Mouse (Mus musculus) forebrain, postnatal 0 days (tissue): ENCODE measurements around the gene Tardbp. TPM values are rescaled to one million over a fixed set of nuclear protein-coding genes. Genes with fewer than 3 reads are reported as not detected.

ENCODE experiments used
- ATAC-seq: fragments of 200-750 bp; cut with Nextera tagmentation; 2 replicates; pipeline ENCODE4 v1.8.0; 2017; ENCODE audit warnings: mild to moderate bottlenecking, moderate library complexity
- DNase-seq: peaks from one replicate; pipeline ENCODE4 v3.0.0-alpha.2; 2015
- H3K27ac ChIP-seq: fragments of 300-500 bp; sonication (generic); 2 replicates; pipeline ENCODE4 v1.5.1; 2014; ENCODE audit warnings: low read depth, mild to moderate bottlenecking, antibody characterized with exemption, low read length, moderate library complexity, mixed read lengths
- H3K27me3 ChIP-seq: fragments of 300-500 bp; sonication (generic); 2 replicates; pipeline ENCODE4 v1.6.1; 2014; ENCODE audit warnings: mild to moderate bottlenecking, low read length, mixed read lengths; ENCODE audit not compliant: insufficient read depth
- H3K36me3 ChIP-seq: fragments of 300-500 bp; sonication (generic); 2 replicates; pipeline ENCODE4 v1.6.1; 2014; ENCODE audit warnings: mild to moderate bottlenecking, moderate library complexity; ENCODE audit not compliant: insufficient read depth
- H3K4me1 ChIP-seq: fragments of 300-500 bp; sonication (generic); 2 replicates; pipeline ENCODE4 v1.6.1; 2014; ENCODE audit warnings: antibody characterized with exemption; ENCODE audit not compliant: insufficient read depth
- H3K4me2 ChIP-seq: fragments of 300-500 bp; sonication (generic); 2 replicates; pipeline ENCODE4 v1.6.1; 2014; ENCODE audit warnings: low read depth, mild to moderate bottlenecking, moderate library complexity
- H3K4me3 ChIP-seq: fragments of 300-500 bp; sonication (generic); 2 replicates; pipeline ENCODE4 v1.5.1; 2014; ENCODE audit warnings: low read depth, low read length, mixed read lengths
- H3K9ac ChIP-seq: fragments of 300-500 bp; sonication (generic); 2 replicates; pipeline ENCODE4 v1.6.1; 2014; ENCODE audit warnings: mild to moderate bottlenecking
- H3K9me3 ChIP-seq: fragments of 300-500 bp; sonication (generic); 2 replicates; pipeline ENCODE4 v1.6.1; 2016; ENCODE audit warnings: low read length
- CTCF ChIP-seq: sonication (generic); IDR thresholded peaks from 2 replicates; pipeline ENCODE4 v1.5.1; 2016; ENCODE audit warnings: antibody characterized with exemption, control low read depth, low read depth
- WGBS: fragments of 180-500 bp; shearing (Covaris S2); extraction: QIAGEN DNeasy Blood & Tissue Kit; methylation state at CpG from one replicate; pipeline ENCODE4 v1.1.7; 2014; 5-methylcytosine and 5-hydroxymethylcytosine counted together
- polyA plus RNA-seq: library from polyadenylated mRNA; unstranded; fragments of >200 nt; fragmentation: Nextera tagmentation; extraction: Ambion mirVana; gene quantifications from 2 replicates; pipeline ENCODE4 v1.2.1, GENCODE M21; 2015
- total RNA-seq: library from RNA; depleted of rRNA; stranded (reverse); fragments of >200 nt; gene quantifications from 2 replicates; pipeline ENCODE4 v1.2.3, GENCODE M21; 2014

The Tardbp gene
- total and polyA plus RNA-seq, 2 experiments from 2014 or later: 104 to 159 TPM

- WGBS: 89% methylated on average over 4 of the region's 4 CpGs
- H3K4me3 ChIP-seq: no peak overlapping the region
- DNase-seq (no peak), ATAC-seq (no peak)
- no peaks in the 10 kb centered on the region for H3K9me3 ChIP-seq
- H3K9ac ChIP-seq: no peak overlapping the region
- H3K27ac ChIP-seq: no peak overlapping the region
- no peaks in the 10 kb centered on the region for H3K27me3 ChIP-seq
- H3K4me2 ChIP-seq: no peak overlapping the region
- peaks cover 42% of the 10 kb centered on the region for H3K36me3 ChIP-seq
- no peak for TF ChIP-seq CTCF
- H3K4me1 ChIP-seq: no peaks in the 10 kb centered on the region
These were observed 43.6 kb downstream of the Tardbp start for GRCm38 (mm10) chr4:148583257-148583656.

GRCm38 (mm10) chr4:148581422-148581821 is 45.4 kb downstream of the Tardbp start:
- Histone ChIP-seq H3K4me3 (no peak overlapping the region), H3K27me3 (no peaks in the 10 kb centered on the region), H3K9me3 (no peaks in the 10 kb centered on the region), H3K9ac (no peak overlapping the region), H3K4me2 (no peak overlapping the region), H3K4me1 (no peaks in the 10 kb centered on the region), H3K36me3 (peaks cover 60% of the 10 kb centered on the region), H3K27ac (no peak overlapping the region)
- WGBS: 84% methylated on average over 5 of the region's 5 CpGs
- DNase-seq (no peak), ATAC-seq (no peak)
- TF ChIP-seq CTCF: no peak

GRCm38 (mm10) chr4:148580765-148581164 is 46.1 kb downstream of the Tardbp start:
- no peaks in the 10 kb centered on the region for H3K9me3 ChIP-seq
- WGBS: 87% methylated on average over 9 of the region's 9 CpGs
- H3K4me1 ChIP-seq: no peaks in the 10 kb centered on the region
- H3K4me3 ChIP-seq: no peak overlapping the region
- TF ChIP-seq CTCF: no peak
- ATAC-seq (no peak), DNase-seq (no peak)
- peaks cover 67% of the 10 kb centered on the region for H3K36me3 ChIP-seq
- no peak overlapping the region for H3K9ac ChIP-seq
- no peak overlapping the region for H3K27ac ChIP-seq
- no peaks in the 10 kb centered on the region for H3K27me3 ChIP-seq
- H3K4me2 ChIP-seq: no peak overlapping the region

- H3K27me3 ChIP-seq: no peaks in the 10 kb centered on the region
These were observed 53.6 kb downstream of the Tardbp start for GRCm38 (mm10) chr4:148573222-148573621.

GRCm38 (mm10) chr4:148570693-148571295 is 56.0 kb downstream of the Tardbp start:
- Histone ChIP-seq H3K27ac (no peak overlapping the region), H3K9ac (no peak overlapping the region), H3K27me3 (no peaks in the 10 kb centered on the region), H3K9me3 (no peaks in the 10 kb centered on the region), H3K4me1 (no peaks in the 10 kb centered on the region), H3K4me3 (no peak overlapping the region), H3K4me2 (no peak overlapping the region), H3K36me3 (peaks cover 96% of the 10 kb centered on the region)
- DNase-seq (no peak), ATAC-seq (no peak)
- WGBS: 95% methylated on average over 9 of the region's 9 CpGs
- no peak for TF ChIP-seq CTCF

More at GRCm38 (mm10) chr4:148573222-148573621, 53.6 kb downstream of the Tardbp start:
- DNase-seq (no peak), ATAC-seq (no peak)
- H3K27ac ChIP-seq: no peak overlapping the region
- no peak overlapping the region for H3K4me3 ChIP-seq
- 94% methylated on average over 7 of the region's 7 CpGs for WGBS
- H3K4me2 ChIP-seq: no peak overlapping the region
- peaks cover 97% of the 10 kb centered on the region for H3K36me3 ChIP-seq
- H3K9me3 ChIP-seq: no peaks in the 10 kb centered on the region
- TF ChIP-seq CTCF: no peak
- no peak overlapping the region for H3K9ac ChIP-seq
- no peaks in the 10 kb centered on the region for H3K4me1 ChIP-seq

- ATAC-seq: no peak
- no peaks in the 10 kb centered on the region for H3K9me3 ChIP-seq
- TF ChIP-seq CTCF: no peak
These were observed 56.7 kb downstream of the Tardbp start for GRCm38 (mm10) chr4:148570138-148570537.

GRCm38 (mm10) chr4:148563595-148563994 is 63.2 kb downstream of the Tardbp start:
- ATAC-seq (no peak), DNase-seq (no peak)
- no peak overlapping the region for H3K4me3 ChIP-seq
- H3K9ac ChIP-seq: no peak overlapping the region
- H3K4me2 ChIP-seq: no peak overlapping the region
- WGBS: 94% methylated on average over 12 of the region's 12 CpGs
- no peak for TF ChIP-seq CTCF
- H3K27ac ChIP-seq: no peak overlapping the region
- no peaks in the 10 kb centered on the region for H3K9me3 ChIP-seq
- H3K36me3 ChIP-seq: peaks cover 83% of the 10 kb centered on the region
- H3K4me1 ChIP-seq: 0 out of 2 replicates have a peak, but pooled peaks cover 5% of the 10 kb centered on the region
- no peaks in the 10 kb centered on the region for H3K27me3 ChIP-seq

More at GRCm38 (mm10) chr4:148570138-148570537, 56.7 kb downstream of the Tardbp start:
- peaks cover 96% of the 10 kb centered on the region for H3K36me3 ChIP-seq
- H3K4me1 ChIP-seq: no peaks in the 10 kb centered on the region
- H3K4me2 ChIP-seq: no peak overlapping the region
- 91% methylated on average over 10 of the region's 10 CpGs for WGBS
- H3K27ac ChIP-seq: no peak overlapping the region
- H3K4me3 ChIP-seq: no peak overlapping the region
- H3K27me3 ChIP-seq: no peaks in the 10 kb centered on the region
- DNase-seq: no peak
- H3K9ac ChIP-seq: no peak overlapping the region
